Mouse (Mus musculus) large intestine, adult 2 months (tissue): ENCODE results near the gene Cald1. TPM values are rescaled to one million over a fixed set of nuclear protein-coding genes. Genes with fewer than 3 reads are reported as not detected.

Source experiments
- DNase-seq: peaks from one replicate; pipeline ENCODE4 v3.0.0-alpha.2; 2012; ENCODE audit warnings: low read depth, low spot score
- WGBS: fragments of 180-500 bp; shearing (Covaris S2); methylation state at CpG from one replicate; pipeline ENCODE4 v1.1.7; 2018; 5-methylcytosine and 5-hydroxymethylcytosine counted together
- polyA plus RNA-seq: library from polyadenylated mRNA; depleted of rRNA; stranded (reverse); fragments of >200 nt; gene quantifications from 2 replicates; pipeline ENCODE4 v1.2.3, GENCODE M21; 2012

Cald1 gene
- polyA plus RNA-seq, 1 experiment: 16.2 TPM

GRCm38 (mm10) chr6:34711620-34712019 is 113.3 kb downstream of the Cald1 start:
- DNase-seq: no peak
- WGBS: 76% methylated on average over 10 of the region's 10 CpGs

GRCm38 (mm10) chr6:34713169-34713568 is 114.9 kb downstream of the Cald1 start:
- WGBS: 66% methylated on average over 3 of the region's 4 CpGs
- no peak for DNase-seq

GRCm38 (mm10) chr6:34713777-34714176 is 115.5 kb downstream of the Cald1 start:
- no peak for DNase-seq
- 84% methylated on average over 8 of the region's 8 CpGs for WGBS

DNA sequence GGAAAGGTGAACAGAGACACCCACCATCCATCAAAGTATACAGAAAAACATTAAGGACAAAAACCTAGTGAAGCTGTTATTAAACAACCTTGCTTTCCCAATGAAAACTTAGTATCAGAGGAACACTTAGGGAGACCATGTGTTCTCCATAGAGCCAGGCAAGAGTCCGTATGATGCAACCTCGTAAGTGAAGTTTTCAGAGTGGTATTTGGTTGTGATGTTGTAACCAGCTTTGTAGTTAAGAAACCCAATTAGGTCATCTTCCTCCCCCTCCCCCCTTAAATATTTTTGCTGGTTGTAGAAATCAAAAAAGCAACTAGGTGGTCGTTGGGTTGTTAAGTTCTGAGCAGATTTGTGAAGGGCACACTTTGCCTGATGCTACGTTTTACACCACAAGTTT is 116.3 kb downstream of the Cald1 start:
- WGBS: 52% methylated on average over 4 of the region's 4 CpGs
- DNase-seq: no peak

DNA sequence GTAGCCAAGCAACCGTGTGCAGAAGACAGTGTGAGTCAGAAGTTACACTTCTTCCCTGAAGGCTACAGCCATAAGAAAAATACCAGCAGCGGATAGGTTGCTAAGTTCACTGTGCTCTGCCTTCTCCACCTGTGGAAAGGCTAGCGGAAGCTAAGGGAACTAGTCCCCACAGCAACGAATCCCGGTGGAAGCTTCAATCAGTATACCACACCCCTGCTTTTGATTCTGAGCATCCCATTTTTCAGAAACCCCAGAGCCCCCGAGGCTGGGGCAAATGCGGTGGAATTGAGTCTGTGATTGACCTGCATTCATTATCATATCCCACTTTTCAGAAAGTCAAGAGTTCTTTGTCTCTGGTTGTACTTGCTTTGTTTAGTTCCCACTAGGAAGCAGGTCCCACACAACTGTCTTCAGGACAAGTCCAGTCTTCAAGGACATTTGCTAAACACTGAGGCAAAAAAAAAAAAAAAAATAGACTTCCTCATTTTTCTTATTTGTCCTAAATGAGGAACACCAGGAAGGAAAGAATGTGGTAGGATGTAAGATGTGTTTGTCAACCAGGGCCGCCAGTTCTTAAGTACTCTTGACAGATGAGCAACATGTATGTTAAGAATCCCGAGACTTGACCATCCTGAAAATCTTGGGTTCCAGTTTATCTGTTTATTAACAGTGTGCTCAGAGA is 118.0 kb downstream of the Cald1 start:
- WGBS: 85% methylated on average over 9 of the region's 9 CpGs
- no peak for DNase-seq

DNA sequence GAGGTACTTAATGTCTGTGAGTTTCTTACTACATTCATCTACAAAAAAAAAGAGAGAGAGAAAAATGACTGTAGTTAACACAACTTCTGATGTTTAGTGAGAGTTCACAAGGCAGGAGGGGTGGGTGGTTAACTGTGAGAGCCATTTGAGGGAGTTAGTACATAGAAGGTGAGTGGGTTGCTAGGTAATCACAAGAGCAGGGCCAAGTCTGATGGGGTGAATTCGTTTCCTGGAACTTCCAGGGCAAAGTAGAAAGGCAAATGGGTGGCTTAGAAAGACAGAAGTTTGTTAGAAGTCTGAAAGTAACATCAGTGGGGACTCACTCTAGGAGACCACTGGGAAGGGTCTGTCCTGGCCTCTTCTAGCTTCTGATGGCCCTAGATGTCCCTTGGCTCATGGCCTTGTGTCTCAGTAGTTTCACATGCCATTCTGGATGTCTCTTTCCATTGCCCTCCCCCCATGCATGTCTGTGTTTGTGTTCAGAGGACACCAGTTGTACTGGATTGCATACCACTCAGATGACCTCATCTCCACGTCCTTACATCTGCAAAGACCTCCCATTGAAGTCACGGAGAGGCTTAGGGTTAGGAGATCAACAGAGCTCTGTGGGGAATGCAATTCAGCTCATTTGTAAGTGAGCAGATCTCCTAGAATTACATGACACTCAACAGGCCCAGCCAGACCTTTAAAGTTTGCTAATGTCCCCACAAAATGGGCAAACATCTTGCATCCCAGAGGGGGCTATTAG is 118.8 kb downstream of the Cald1 start:
- no peak for DNase-seq
- WGBS: 30% methylated on average over 3 of the region's 3 CpGs

DNA sequence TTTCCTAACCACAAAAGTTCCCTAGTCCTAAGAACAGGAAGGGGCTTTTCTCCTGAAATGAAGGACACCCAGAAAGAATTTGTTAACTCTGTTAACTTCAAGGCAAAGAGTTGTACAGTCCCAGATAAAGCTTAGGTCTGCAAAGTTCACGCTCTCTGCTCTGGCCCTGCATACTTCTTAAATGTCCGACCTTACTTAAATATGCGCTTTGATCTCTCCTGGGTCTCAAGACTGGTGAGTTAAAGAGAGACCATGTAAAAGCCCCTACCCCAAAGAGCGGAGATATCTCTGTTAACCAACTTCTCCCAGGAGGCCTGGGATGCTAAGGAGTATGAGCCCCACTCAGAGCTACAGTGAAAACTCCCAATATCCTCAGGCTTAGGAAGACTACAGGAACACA is 119.4 kb downstream of the Cald1 start:
- 81% methylated on average over 4 of the region's 4 CpGs for WGBS
- no peak for DNase-seq

- WGBS: 50% methylated on average over 6 of the region's 6 CpGs
Measured at GRCm38 (mm10) chr6:34719141-34719680, 120.9 kb downstream of the Cald1 start.

DNA sequence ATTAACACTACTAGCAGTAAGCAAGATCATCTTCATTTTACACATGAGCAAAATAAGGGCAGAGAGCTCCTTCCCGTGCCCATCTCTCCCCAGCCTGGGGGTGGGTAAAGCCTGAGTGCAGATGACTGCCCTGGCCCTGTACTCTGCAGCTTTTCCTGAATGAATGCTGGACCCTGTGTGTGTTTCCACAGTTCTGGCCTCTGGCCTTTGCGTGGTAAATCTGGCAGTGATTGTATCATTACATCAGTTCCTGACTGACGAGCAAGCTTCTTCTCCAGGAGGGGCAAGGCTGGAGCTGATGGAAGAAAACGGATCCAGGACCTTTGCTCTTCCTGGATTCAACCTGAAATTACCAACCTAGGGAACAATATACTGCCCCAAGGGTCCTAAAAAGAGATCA is 122.1 kb downstream of the Cald1 start:
- WGBS: 52% methylated on average over 4 of the region's 4 CpGs
- no peak for DNase-seq

More at GRCm38 (mm10) chr6:34719141-34719680, 120.9 kb downstream of the Cald1 start:
- DNase-seq: no peak

GRCm38 (mm10) chr6:34721740-34722139 is 123.4 kb downstream of the Cald1 start:
- no peak for DNase-seq
- WGBS: 54% methylated on average over 6 of the region's 6 CpGs

GRCm38 (mm10) chr6:34722660-34723059 is 124.4 kb downstream of the Cald1 start:
- 52% methylated on average over 7 of the region's 7 CpGs for WGBS
- DNase-seq: no peak

GRCm38 (mm10) chr6:34723250-34723904 is 125.1 kb downstream of the Cald1 start:
- WGBS: 71% methylated on average over 10 of the region's 10 CpGs
- DNase-seq: no peak

- 32% methylated on average over 1 of the region's 1 CpGs for WGBS
- no peak for DNase-seq
Measured at GRCm38 (mm10) chr6:34725660-34726059, 127.4 kb downstream of the Cald1 start.

DNA sequence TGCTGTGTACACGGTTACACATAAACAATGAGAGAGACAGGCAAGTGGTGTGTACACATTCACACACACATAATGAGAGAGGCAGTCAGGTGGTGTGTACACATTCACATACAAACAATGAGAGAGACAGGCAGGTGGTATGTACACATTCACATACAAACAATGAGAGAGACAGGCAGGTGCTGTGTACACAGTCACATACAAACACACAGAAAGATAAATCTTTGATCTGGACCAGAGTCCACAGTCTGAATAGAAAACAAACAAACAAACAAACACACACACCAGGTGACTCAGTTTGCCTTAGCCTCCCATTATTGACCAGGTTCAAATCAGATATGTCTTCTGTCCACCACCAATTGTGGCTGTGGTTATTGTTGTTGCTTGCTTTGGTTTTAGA is 127.8 kb downstream of the Cald1 start:
- no peak for DNase-seq
- 18% methylated on average over 1 of the region's 1 CpGs for WGBS

- no peak for DNase-seq
- 71% methylated on average over 15 of the region's 15 CpGs for WGBS
Measured at GRCm38 (mm10) chr6:34727316-34727983, 129.2 kb downstream of the Cald1 start.

- WGBS: 57% methylated on average over 8 of the region's 8 CpGs
Measured at GRCm38 (mm10) chr6:34729449-34730151, 131.3 kb downstream of the Cald1 start.

DNA sequence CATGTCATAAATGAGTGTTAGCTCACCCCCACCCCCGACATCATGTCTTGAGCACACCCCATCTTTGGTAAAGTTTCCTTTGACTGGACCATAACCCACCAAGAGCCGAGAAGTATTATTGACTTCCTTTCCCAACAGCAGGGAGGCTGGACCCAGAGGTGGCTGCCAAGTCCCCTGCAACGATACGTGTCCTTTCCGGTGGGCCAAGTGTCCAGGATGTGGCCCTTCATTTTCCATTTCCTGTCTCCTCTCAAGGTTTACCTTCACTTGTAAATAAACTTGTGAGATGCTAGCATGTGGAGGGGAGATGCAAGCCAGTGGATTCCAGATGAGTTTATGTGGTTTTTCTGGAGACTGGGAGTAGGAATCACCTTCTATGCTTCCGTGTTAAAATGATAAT is 132.7 kb downstream of the Cald1 start:
- no peak for DNase-seq

More at GRCm38 (mm10) chr6:34729449-34730151, 131.3 kb downstream of the Cald1 start:
- no peak for DNase-seq

DNA sequence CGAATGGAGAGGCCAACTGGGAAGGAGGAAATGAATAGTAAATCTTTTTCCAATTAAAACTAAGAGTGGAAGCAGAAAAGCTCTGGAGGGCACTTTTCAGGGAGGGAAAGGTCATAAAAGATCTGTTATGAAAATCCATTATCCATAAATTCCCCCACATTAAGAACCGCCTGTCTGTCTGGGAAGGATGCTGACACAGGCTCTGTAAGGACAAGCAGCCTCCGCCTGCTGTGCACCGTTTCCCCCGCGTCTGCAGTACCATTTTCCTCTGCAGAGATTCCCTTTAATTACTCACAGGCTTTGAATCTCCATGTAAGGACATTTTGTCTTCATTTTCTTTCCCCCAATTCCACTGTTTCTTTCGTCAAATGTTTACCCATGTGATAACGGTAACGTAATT is 133.2 kb downstream of the Cald1 start:
- WGBS: 69% methylated on average over 9 of the region's 9 CpGs
- no peak for DNase-seq

More for the DNA sequence above, 132.7 kb downstream of the Cald1 start:
- 59% methylated on average over 6 of the region's 6 CpGs for WGBS
